Mouse (Mus musculus) kidney, adult 18-20 months (tissue): ENCODE results near the gene Bach2.

Experiments
- DNase-seq: peaks from one replicate; pipeline ENCODE4 v3.0.0; 2021

Bach2 gene

GRCm38 (mm10) chr4:32365144-32365907, 126.7 kb downstream of the Bach2 start:
- DNase-seq, result no peak

GRCm38 (mm10) chr4:32366176-32366575, 127.6 kb downstream of the Bach2 start:
- DNase-seq, result no peak

DNA sequence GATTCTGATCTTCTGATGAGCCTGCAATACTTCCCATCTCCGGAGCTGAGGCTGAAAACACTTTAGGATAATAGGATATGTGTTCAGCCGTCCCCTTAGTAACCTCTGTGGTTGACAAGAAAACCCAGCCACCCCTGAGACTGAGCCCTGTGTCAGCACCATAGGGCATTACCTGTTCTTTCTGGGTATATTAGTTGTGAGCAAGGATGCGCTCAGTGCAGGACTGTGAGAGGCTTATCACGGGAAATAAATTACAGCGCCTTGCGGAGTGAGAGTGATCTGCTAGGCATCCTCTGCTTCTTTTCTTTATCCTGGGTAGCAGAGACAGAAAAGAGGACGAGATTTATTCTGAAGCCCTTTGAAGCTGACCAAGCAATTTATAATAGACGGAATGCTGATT, 129.7 kb downstream of the Bach2 start:
- no peak for DNase-seq

GRCm38 (mm10) chr4:32373085-32373484, 134.5 kb downstream of the Bach2 start:
- DNase-seq, result no peak

GRCm38 (mm10) chr4:32373527-32373926, 134.9 kb downstream of the Bach2 start:
- no peak for DNase-seq

- DNase-seq, result no peak
Observed at GRCm38 (mm10) chr4:32374751-32375582, 136.4 kb downstream of the Bach2 start.

DNA sequence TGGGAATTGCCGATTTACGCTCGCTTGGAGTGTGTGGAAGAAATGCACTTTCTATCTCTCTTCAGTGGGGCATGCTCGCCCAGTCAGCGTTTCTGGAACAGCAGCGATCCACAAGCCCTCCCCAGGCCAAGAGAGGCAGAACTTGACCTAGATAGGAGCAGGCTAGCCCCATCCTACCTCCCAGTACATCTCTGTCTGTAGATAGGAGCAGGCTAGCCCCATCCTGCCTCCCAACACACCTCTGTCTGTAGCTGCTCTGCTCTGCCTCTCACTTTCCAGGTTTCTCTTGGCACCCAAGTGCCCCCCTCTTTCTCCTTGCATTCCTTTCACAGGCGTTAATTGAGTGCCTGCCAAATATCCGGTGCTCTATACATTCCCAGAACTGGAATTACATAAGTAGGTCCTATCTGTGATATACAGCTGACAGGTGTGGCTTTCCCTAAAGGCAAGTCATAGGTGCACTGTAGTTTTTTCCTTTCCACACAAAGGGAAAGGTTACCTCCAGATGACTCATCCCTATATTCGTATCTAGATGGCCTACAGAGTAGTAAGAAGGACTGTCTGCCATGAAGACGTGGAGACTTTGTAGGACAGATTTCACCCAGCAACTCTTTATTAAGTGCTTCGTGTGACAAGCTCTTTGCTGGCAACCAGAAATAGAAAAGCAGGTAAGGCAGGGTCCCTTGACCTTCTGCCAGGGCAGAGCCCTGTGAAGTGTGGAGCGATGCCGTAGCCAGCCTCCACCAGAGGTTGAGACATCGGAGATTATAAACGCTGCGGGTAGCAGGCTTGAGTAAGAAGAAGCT, 137.3 kb downstream of the Bach2 start:
- DNase-seq, result no peak

DNA sequence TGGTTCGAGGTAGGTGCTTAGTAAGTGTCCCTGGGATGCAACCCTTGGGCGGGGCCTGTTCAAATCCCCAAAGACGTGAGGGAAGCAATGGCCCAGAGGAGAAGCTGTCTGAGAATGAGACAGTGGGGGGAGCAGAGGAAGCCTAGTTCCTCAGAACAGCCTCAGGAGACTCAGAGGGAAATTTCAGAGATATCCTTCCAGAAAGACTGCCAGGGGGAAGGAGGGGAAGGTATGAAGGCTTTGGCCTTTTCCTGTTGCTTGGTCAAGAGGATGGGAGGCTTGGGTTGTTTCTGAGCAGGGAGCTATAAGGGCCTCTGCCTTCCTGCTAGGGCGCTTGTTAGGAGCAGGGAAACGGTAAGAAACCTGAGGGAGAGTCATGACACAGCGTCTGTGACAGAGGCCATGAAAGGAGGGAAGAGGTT, 137.9 kb downstream of the Bach2 start:
- no peak for DNase-seq

DNA sequence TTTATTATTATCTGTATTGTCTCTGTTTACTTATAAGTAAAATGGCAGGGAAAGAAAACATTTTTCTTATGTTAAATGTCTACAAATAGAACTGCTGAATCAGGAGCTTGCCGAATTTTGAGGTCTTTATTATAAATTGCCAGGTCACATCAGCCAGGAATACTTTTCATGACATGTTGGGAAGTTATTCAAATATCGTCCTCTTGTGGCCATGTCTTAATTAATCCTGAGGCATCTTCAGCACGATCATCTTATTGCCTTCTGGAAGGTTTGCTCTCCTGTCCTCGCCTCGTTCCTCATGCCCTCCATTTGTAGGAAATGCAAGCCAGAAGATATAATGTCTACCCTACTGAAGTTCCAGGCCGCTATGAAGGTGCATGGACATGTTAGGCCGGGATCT, 140.5 kb downstream of the Bach2 start:
- DNase-seq, result no peak

GRCm38 (mm10) chr4:32381666-32382381, 143.2 kb downstream of the Bach2 start:
- DNase-seq, result no peak

DNA sequence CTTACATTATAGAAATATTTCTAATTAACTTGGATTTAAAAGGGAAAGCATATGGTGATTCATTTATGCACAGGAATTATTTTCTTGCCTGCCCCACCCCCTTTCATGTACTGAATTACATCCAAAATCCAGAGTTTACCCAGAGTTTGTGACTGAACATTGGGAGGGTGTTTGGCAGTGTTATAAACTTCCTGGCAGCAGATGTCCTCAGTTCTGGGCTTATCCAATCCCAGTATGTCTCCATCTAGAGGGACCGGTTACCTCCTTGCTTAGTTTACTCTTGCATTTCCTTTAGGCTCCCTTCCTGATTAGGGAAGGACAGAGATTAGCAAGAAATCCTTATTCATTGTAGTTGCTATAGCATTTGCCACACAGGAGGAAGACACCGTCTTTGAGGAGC, 146.5 kb downstream of the Bach2 start:
- no peak for DNase-seq

DNA sequence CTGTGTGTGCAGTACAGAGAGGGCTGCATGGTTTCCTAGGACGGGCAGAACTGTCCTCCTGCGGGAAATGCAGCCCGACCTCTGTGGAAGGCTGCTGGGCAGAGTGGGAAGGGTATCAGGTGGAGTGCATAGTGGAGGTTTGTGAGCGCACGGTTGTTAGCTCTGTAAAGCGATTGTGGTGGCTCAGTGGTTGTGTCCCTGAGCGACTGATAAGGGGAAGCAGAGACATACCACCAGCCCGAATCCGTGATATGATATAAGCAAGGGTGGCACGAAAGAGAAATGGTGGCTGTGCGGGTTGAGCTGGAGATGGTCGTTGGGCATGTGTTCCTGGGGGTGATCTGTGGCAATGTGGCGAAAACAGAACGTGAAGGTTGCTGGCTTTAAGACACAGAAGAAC, 147.0 kb downstream of the Bach2 start:
- DNase-seq, result no peak

GRCm38 (mm10) chr4:32386346-32386745, 147.7 kb downstream of the Bach2 start:
- no peak for DNase-seq

DNA sequence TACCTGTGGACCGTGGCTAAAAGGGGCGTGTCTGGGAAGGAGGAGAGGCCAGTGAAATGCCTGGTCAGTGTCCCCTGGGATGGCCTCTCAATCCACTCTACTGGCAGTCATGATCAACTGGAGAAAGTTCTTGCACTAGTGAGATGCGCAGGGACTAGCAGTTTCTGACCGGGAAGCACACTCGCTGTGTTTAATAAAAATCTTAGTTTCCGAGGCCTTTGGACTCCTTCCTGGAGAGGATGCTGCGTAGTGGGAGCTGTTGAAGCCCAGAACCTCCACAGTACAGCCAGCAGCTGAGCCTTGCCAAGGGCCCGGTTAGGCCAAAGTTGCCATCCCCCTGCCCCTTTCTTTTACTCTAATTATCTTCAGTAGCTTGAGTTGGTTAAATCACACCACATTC, 148.3 kb downstream of the Bach2 start:
- no peak for DNase-seq

DNA sequence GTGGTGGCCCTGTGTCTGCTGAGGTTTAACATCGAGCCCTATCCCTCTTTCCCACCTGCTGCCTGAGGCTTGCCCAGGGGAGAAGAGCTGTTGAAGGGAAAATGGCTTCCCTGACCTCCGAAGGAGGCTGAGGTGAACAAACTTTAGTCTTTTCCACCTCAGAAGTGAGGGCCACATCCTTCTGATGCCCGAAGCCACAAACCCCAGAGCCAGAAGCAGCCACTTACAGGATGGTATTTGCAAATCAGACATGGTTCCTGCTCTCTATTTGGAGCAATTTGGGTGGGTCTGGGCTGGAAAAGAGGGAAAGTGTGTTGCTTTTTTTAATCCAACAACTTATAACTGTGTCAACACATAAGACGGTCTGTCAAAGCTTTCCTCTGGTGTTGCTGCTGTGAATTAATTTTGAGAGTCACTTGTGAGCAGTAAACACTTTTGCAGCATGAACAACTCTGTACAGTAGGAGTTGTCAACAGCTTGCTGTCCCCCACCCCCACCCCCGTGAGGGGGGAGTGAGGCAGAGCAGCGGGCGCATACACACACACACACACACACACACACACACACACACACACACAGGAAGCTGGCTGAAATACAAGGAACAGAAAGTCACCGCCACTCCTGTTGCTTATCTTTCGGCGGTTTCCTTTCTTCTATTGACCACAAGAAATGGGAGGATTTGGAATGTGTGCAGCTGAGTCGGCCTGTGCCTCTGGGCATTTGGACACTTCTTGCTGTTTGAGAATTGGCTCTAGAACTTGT, 149.1 kb downstream of the Bach2 start:
- peak; percentile 63 for DNase-seq

- no peak for DNase-seq
Observed at GRCm38 (mm10) chr4:32388564-32388963, 150.0 kb downstream of the Bach2 start.

GRCm38 (mm10) chr4:32389107-32389800, 150.7 kb downstream of the Bach2 start:
- DNase-seq, result no peak

- DNase-seq, result no peak
Observed at GRCm38 (mm10) chr4:32391260-32391659, 152.7 kb downstream of the Bach2 start.

GRCm38 (mm10) chr4:32393226-32393625, 154.6 kb downstream of the Bach2 start:
- no peak for DNase-seq

- DNase-seq, result no peak
Observed at GRCm38 (mm10) chr4:32393951-32394350, 155.3 kb downstream of the Bach2 start.

DNA sequence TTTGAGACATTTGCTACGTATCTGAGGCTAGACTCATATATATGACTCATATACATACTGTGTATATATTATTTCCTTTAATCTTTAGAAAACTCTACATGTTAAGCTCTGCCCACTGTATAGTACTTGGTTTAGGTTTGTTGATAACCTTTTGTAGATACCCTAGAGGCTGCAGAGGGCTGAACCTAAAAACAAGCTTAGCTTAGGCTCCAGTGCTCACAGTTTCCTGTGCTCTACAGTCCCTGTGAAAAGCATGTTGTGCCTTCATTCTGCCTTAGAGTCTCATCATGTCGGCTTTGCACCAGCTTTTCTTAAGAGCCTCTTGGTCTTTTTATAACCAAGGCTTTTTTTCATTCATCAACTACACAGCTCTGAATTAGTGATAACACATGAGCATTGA, 156.2 kb downstream of the Bach2 start:
- no peak for DNase-seq
